ENCODE assay signal across 8 mouse cellular contexts in genomic region chr4:138677579-138677978, GRCm38 (mm10). TPM values are rescaled to one million over a fixed set of nuclear protein-coding genes. Genes with fewer than 3 reads are reported as not detected.
A peak's percentile ranks its signal among the peaks of the same experiment; 100 is the strongest.
DNase-seq lines count a peak whose midpoint lies in the region; ATAC-seq and TF ChIP-seq lines count a peak whose summit lies in the region.

No protein-coding gene starts in this region.

- peak; percentile 36 to 64 for DNase-seq in cerebellum, adult 18-20 months
- DNase-seq in frontal cortex, postnatal 25 days (ENCODE audit: low spot score in 2 of 2), result peak; percentile 42 to 60
- peak; percentile 92 for DNase-seq in left cerebral cortex, postnatal 4 days
- DNase-seq in right cerebral cortex, postnatal 25 days, result peak; percentile 61
- no peak for DNase-seq in urinary bladder, postnatal 4 days (ENCODE audit: low spot score in 2 of 2)
- no peak for DNase-seq in gastrocnemius, postnatal 36 days

- TF ChIP-seq CTCF in E14TG2a.4 (conservative IDR thresholded peaks at IDR 0.05; ENCODE audit: low read length), result no peak

- H3K9me3 ChIP-seq in E14TG2a.4 (ENCODE audit: low read length), result no peaks in the 10 kb centered on the region

- intact Hi-C loops in left cerebral cortex, postnatal 4 days (cut with DNase I), result no loop called here
- intact Hi-C loops in gastrocnemius, postnatal 36 days (cut with DNase I), result no loop called here

- peaks cover 37% of the 10 kb centered on the region for H3K27me3 ChIP-seq in E14TG2a.4 (ENCODE audit: insufficient read depth, low read length)

- peaks cover 26% of the 10 kb centered on the region for H3K4me1 ChIP-seq in E14TG2a.4 (replicated peaks; ENCODE audit: low read depth, low read length)

- no peak for ATAC-seq in erythroblast, adult 5-6 weeks (replicated peaks; ENCODE audit: low FRiP score, poor library complexity, severe bottlenecking)

- H3K36me3 ChIP-seq in E14TG2a.4 (ENCODE audit: insufficient read depth, low read length), result no peaks in the 10 kb centered on the region

- H3K4me3 ChIP-seq in E14TG2a.4 (replicated peaks; ENCODE audit: low read length), result peak overlapping the region; percentile 79

RNA-seq across cellular contexts. Expression of gene Vwa5b1, which starts 41.9 kb away (rescaled TPM):
- 1 to 10 TPM; 1.3 to 2.4 TPM for total RNA-seq in left cerebral cortex, postnatal 4 days (2021)
- not detected for total RNA-seq in gastrocnemius, postnatal 36 days (2021)
- total RNA-seq in erythroblast, adult 5-6 weeks (2015; ENCODE audit: low replicate concordance), result not detected in 2 replicates
- 2.4 TPM in 1 of 2 replicates, not detected in the other for total RNA-seq in erythroblast, adult 5-6 weeks (2017; ENCODE audit: low replicate concordance)

RNA-seq across cellular contexts. Expression of gene Pla2g2c, which starts 47.0 kb away (rescaled TPM):
- under 1 TPM in 1 of 2 experiments, not detected in 1; 0.10 TPM for total RNA-seq in left cerebral cortex, postnatal 4 days (2021)
- not detected for total RNA-seq in gastrocnemius, postnatal 36 days (2021)
- total RNA-seq in erythroblast, adult 5-6 weeks (2015; ENCODE audit: low replicate concordance), result not detected in 2 replicates
- total RNA-seq in erythroblast, adult 5-6 weeks (2017; ENCODE audit: low replicate concordance), result not detected in 2 replicates

RNA-seq across cellular contexts. Expression of gene Ubxn10, which starts 59.4 kb away (rescaled TPM):
- total RNA-seq in left cerebral cortex, postnatal 4 days (2021), result 1 to 10 TPM; 1.4 to 1.7 TPM
- under 1 TPM; 0.10 to 0.12 TPM for total RNA-seq in gastrocnemius, postnatal 36 days (2021)
- total RNA-seq in erythroblast, adult 5-6 weeks (2015; ENCODE audit: low replicate concordance), result not detected in 2 replicates
- total RNA-seq in erythroblast, adult 5-6 weeks (2017; ENCODE audit: low replicate concordance), result not detected in 2 replicates

Comparison
In these comparisons a context has a peak if more than half of its experiments do, and no peak if none do; other contexts are left out.
1. DNase-seq: peak in cerebellum, adult 18-20 months (2 of 2), frontal cortex, postnatal 25 days (2 of 2), left cerebral cortex, postnatal 4 days (single experiment) and right cerebral cortex, postnatal 25 days (single experiment); none in urinary bladder, postnatal 4 days (0 of 2) and gastrocnemius, postnatal 36 days (0 of 2).